Mouse (Mus musculus) adrenal gland, postnatal 4 days (tissue): ENCODE results near the gene Phlpp1. TPM values are rescaled to one million over a fixed set of nuclear protein-coding genes. Genes with fewer than 3 reads are reported as not detected.

Source experiments
- DNase-seq, 2 experiments: peaks; one replicate each; pipeline ENCODE4 v3.0.0; 2021 to 2022; ENCODE audit warnings: low spot score in 2 of 2, mixed read lengths in 2 of 2
- total RNA-seq, 2 experiments: library from RNA; stranded (reverse); gene quantifications; 2 replicates each; pipeline ENCODE4 v1.2.3; 2021

The Phlpp1 gene
- total RNA-seq, 2 experiments from 2014 or later, result 18.6 to 19.4 TPM

GRCm38 (mm10) chr1:106163401-106163800 is 8.2 kb upstream of the Phlpp1 start:
- DNase-seq, result no peak

- no peak for DNase-seq
Measured at GRCm38 (mm10) chr1:106164111-106164510, 7.4 kb upstream of the Phlpp1 start.

DNA sequence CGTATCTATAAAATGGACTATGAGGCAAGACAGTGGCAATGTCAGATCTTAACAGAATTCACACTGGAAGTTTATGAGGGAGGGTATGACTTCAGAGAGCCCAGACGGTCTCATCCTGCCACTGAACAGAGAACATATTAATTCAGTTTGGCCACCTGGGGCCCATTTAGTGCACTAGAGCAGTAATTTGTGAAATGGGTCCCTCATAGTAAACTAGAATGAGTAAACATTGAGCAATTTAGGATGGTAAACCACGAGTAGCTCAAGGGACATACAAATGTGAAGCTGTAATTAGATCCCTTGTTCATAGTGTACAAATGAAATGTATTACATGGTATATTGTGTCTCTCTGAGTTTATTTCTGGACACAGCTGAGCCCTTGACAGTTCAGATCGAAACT is 3.6 kb upstream of the Phlpp1 start:
- DNase-seq, result no peak

DNA sequence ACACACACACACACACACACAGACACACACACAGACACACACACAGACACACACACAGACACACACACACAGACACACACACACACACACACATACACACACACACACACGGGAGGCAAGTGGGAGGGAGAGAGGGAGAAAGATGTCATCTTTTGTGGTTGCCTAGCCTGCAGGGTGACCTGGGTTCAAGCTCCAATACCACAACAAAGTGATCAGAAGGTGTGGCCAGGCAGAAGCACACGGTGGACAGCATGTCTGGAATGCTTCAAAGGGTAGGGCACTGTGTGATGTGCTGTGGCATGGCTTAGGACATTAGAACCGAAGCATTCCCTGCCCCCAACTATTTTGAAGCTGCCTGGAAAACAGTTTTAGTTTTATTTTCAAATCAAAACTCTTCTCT is 2.8 kb upstream of the Phlpp1 start:
- DNase-seq, result no peak

DNA sequence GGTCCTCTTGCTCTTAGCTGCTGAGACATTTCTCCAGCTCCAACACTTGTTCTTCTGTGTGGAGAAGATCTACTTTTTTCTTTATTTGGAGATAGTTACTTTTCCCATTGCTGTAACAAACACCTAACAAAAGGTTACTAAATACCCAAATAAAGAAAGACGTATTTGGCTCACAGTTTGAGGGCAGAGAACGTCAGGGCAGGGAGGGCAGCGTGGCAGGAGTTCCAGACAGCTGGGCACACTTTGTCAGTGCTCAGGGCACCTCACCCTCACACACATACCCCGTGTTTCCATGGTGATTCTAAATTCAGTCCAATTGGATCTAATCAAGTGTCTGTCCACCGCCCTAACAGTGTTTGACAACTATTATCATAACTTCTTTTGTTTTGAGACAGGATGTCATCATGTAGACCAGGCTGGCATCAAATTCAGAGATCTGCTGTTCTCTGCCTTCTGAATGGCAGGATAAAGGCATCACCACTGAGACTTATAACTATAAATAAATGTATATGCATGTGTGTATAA is 1.7 kb upstream of the Phlpp1 start:
- DNase-seq, result no peak

DNA sequence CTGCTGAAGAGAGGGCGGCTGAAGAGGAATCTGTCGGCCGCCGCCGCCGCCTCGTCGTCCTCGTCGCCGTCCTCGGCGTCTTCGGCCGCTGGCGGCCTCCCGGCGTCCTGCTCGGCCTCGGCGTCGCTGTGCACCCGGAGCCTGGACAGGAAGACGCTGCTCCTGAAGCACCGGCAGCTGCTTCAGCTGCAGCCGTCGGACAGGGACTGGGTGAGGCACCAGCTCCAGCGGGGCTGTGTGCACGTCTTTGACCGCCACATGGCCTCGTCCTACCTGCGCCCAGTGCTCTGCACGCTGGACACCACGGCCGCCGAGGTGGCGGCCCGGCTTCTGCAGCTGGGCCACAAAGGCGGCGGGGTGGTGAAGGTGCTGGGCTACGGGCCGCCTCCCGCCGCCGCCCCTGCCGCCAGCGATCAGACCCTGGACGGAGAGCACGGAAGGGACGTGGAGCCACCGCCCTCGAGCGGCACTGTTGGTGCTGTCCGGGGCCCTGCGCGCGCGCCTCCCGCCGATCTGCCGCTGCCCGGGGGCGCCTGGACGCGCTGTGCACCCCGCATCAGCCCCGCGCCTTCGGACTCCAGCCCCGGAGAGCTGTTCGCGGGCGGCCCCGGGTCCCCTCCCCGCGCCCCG is 864 bp downstream of the Phlpp1 start:
- DNase-seq, result peak; percentile 16

DNA sequence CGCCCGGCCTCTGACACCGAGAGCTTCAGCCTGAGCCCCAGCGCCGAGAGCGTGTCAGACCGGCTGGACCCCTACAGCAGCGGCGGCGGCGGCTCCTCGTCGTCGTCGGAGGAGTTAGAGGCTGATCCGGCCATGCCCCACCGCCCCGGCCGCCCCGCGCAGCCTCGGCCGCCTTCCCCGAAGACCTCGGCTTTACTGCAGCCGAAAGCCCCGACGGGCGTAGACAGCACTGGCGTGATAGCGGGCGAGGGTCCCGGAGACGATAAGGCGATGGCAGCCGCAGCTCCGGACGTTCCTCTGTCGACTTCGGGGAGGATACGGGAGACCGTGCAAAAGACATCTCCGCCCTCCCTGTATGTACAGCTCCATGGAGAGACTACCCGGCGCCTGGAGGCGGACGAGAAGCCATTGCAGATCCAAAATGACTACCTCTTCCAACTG is 1.4 kb downstream of the Phlpp1 start:
- DNase-seq, result peak; percentile 8 to 14

- DNase-seq, result no peak
Measured at GRCm38 (mm10) chr1:106173621-106174156, 2.1 kb downstream of the Phlpp1 start.

- DNase-seq, result no peak
Measured at GRCm38 (mm10) chr1:106174598-106174997, 3.0 kb downstream of the Phlpp1 start.

DNA sequence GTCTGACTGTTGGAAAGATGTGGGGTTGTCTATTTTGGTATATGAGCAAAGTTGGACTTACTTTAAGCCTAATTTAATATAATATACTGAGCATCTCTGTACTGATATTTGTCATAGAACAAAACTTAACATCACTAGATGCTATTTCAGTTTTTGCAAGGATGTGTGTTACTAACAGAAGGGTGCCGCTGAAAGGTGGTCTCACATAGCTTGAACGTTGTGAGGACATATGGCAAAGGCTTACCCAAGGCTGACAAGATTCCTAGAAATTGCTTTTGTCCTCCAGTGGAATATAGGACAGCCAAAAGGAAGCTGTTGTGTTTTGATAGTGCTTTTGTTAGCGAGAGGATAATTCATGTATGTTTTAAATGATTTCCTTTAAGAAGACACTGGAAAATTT is 3.8 kb downstream of the Phlpp1 start:
- no peak for DNase-seq

DNA sequence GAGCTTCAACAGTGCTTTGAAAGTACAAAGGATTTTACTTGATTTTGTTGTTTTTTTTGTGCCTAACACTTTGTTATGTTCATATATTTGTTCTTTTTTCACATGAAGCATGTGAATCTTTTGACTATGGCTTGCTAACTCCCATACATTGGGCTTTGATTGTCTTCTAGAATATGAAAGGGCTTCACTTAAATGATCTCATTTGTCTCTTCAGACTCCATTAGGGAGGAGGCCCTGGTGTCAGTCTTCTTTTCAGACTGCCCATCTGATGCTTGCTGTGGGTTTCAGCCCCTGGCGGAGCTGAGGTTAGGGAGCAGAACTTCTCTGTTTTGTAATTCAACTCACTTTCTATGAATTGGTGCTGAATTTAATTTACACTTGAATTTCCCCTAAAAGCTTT is 5.2 kb downstream of the Phlpp1 start:
- DNase-seq, result no peak

DNA sequence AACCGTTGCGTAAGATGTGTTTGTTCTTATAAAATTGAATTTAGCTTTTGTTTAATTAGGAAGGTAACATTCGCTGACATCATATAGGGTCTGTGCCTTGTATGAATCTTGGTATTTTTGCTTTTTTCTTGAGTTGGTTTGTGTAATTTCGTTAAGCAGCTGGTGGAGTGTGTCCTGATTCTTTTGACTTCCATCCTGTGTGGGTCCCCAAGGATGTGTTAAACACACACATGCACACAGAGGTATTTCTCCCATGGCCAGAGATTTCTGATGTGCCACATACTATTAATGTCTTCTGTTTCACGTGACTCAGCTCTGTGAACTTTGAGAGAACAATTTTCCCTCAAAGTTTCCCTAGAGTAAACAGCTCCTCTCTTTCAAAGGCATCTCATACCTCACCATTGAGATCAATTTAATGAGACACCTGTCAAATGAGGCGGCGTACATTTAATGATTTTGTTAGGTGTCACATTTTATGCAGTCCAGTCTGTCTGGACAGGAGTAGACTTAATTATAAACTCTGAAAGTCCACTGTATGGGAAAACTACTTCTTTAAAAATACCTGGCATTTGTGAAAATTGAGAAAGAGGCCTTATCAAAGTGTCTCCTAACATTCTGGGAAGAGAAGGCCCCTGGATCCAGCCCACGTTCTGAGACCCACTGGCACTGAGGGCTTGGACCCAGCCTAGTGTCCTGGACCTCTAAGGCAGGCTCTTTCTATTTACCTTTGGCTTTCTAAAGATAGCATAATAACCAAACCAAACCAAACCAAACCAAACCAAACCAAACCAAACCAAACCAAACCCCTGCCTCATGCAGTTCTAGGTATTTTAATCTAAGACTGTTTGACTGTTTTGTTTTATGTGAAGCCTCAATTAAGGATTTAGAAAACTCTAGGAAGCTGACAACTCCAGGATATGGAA is 6.6 kb downstream of the Phlpp1 start:
- DNase-seq, result no peak

GRCm38 (mm10) chr1:106183701-106184100 is 12.1 kb downstream of the Phlpp1 start:
- no peak for DNase-seq

- no peak for DNase-seq
Measured at GRCm38 (mm10) chr1:106184780-106185460, 13.4 kb downstream of the Phlpp1 start.

DNA sequence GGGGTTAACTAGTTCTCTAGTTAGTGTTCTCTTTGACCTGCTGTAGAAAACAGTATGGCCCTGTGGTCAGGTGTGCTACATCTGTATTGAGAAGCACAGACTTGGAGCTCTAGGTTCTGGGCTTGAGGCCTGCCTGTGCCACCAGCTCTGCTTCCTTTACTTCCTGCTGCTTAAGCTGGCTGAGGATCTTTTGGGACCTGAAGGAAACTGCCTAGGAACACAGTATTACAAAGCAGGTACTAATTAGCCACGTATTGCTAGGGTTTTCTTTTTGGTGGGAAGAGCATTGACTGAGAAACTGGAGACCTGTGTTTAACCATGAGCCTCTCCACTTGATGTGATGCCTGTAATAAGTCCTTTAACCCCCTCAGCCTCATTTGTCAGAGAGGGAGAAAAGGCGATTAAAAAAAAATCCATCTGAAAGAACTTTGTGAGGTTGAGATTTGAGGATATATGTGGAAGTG is 13.9 kb downstream of the Phlpp1 start:
- no peak for DNase-seq

DNA sequence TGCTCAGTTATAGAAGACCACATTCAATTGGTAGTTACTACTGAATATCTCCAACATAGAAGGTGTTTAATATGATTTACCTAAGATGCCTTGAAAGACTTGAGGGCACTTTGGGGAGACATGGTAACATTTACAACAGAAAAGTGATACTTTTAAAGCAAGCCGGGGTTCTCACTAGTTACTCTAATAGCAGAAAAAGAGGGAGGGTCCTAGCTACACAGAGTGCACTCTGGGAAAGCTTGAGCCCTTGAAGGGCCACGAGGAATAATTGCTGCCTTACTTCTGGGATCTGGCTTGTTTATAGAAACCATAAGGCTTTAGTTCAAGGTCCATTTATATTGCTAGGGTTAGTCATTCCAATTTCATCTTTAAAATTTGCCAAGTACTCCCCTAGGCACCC is 14.5 kb downstream of the Phlpp1 start:
- no peak for DNase-seq

- no peak for DNase-seq
Measured at GRCm38 (mm10) chr1:106187480-106187879, 15.9 kb downstream of the Phlpp1 start.

DNA sequence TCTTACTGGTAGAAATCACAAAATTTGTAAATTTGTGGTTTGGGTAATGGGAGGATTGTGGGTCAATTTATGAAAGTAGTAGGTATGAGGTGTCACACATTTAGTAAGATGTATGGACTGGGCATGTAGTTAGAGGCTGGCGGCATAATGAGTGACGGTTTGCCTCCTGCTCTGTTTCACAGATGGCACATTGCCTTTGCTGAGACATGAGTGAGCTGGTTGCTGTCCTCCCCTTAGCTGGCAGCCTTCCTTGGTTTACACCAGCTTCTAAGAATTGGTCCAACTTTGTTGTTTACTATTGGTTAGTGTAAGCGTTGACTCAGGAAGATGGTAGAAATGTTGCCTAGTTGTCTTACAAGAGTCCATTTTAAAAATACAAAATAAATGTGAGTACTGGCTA is 17.2 kb downstream of the Phlpp1 start:
- no peak for DNase-seq

GRCm38 (mm10) chr1:106189311-106189710 is 17.8 kb downstream of the Phlpp1 start:
- DNase-seq, result no peak

GRCm38 (mm10) chr1:106190695-106191094 is 19.1 kb downstream of the Phlpp1 start:
- DNase-seq, result no peak

DNA sequence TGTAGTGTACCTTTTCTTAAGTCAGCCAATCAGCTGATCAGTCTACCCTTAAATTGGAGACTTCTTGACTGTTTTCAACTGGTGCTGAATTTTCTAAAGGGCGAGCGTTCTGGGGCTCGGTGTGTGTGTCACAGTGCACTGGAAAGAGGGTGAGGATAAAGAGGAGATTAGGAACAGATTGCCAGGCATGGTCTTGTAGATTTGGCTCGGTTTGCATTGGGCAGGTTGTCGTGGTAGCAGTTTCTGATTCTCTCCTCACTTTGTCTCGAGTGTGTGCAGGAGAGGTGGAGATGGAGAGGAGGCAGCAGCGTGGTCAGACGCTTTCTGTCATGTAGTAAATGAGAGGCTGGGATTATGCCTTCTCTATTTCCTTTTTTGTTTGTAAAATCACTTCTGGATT is 20.3 kb downstream of the Phlpp1 start:
- no peak for DNase-seq
